2 mouse cellular contexts compared by ENCODE assay signal in genomic region chr4:81519151-81519550, GRCm38 (mm10).
DNase-seq lines count a peak whose midpoint lies in the region; TF ChIP-seq lines count a peak whose summit lies in the region.
"Not testable (repeated sequence)": the region's sequence is repeated elsewhere in the genome, so short reads cannot be mapped to it uniquely, and the experiment has no call there.

No protein-coding gene starts in this region.

- not testable (repeated sequence) for H3K27me3 ChIP-seq in liver, adult 2 months (ENCODE audit: control insufficient read depth, insufficient read depth, low read length)

- not testable (repeated sequence) for H3K9ac ChIP-seq in liver, adult 2 months (ENCODE audit: low read depth, low read length)

- DNase-seq in gonadal fat pad, adult 2 months (ENCODE audit: low read depth), result peak; percentile 34
- peak; percentile 98 for DNase-seq in liver, adult 2 months (ENCODE audit: extremely low read depth, low read depth, low spot score)

- 23% methylated on average over 2 of the region's 2 CpGs for WGBS in liver, adult 2 months

- H3K4me3 ChIP-seq in liver, adult 2 months (ENCODE audit: insufficient read depth, low read depth, low read length), result not testable (repeated sequence)

- not testable (repeated sequence) for H3K27ac ChIP-seq in liver, adult 2 months (replicated peaks; ENCODE audit: insufficient read depth, low read depth, low read length)

- not testable (repeated sequence) for H3K36me3 ChIP-seq in liver, adult 2 months (ENCODE audit: control insufficient read depth, insufficient read depth, low read length)

- not testable (repeated sequence) for H3K79me2 ChIP-seq in liver, adult 2 months (ENCODE audit: control insufficient read depth, insufficient read depth, low read length)

- TF ChIP-seq POLR2A in liver, adult 2 months (IDR thresholded peaks at IDR 0.05; ENCODE audit: extremely low read depth, insufficient read depth, low read length), result not testable (repeated sequence)

- peaks cover 10% of the 10 kb centered on the region; the same call in 1 of the 2 replicates for H3K4me1 ChIP-seq in liver, adult 2 months (ENCODE audit: control insufficient read depth, insufficient read depth, low read length)

- TF ChIP-seq CTCF in liver, adult 2 months (IDR thresholded peaks at IDR 0.05; ENCODE audit: low read depth, low read length), result not testable (repeated sequence)
